Mouse (Mus musculus) embryonic facial prominence, embryonic 12.5 days (tissue): ENCODE data around the gene Smad6. TPM values are rescaled to one million over a fixed set of nuclear protein-coding genes. Genes with fewer than 3 reads are reported as not detected.
A peak's percentile ranks its signal among the peaks of the same experiment; 100 is the strongest.

ENCODE experiments used
- ATAC-seq: fragments of 200-750 bp; cut with Nextera tagmentation; 2 replicates; pipeline ENCODE4 v1.8.0; 2017; ENCODE audit not compliant: insufficient number of reproducible peaks, insufficient read depth, low FRiP score, low TSS enrichment
- H3K27ac ChIP-seq: fragments of 300-500 bp; sonication (generic); 2 replicates; pipeline ENCODE4 v1.5.1; 2016; ENCODE audit warnings: mild to moderate bottlenecking
- H3K27me3 ChIP-seq: fragments of 300-500 bp; sonication (generic); 2 replicates; pipeline ENCODE4 v1.6.1; 2016; ENCODE audit warnings: mild to moderate bottlenecking, moderate library complexity
- H3K36me3 ChIP-seq: fragments of 300-500 bp; sonication (generic); 2 replicates; pipeline ENCODE4 v1.6.1; 2016; ENCODE audit warnings: mild to moderate bottlenecking
- H3K4me1 ChIP-seq: fragments of 300-500 bp; sonication (generic); 2 replicates; pipeline ENCODE4 v1.6.1; 2016
- H3K4me2 ChIP-seq: fragments of 300-500 bp; sonication (generic); replicated peaks from 2 replicates; pipeline ENCODE4 v1.6.1; 2016; ENCODE audit warnings: mild to moderate bottlenecking, moderate library complexity
- H3K4me3 ChIP-seq: fragments of 300-500 bp; sonication (generic); 2 replicates; pipeline ENCODE4 v1.5.1; 2016; ENCODE audit warnings: mild to moderate bottlenecking
- H3K9ac ChIP-seq: fragments of 300-500 bp; sonication (generic); 2 replicates; pipeline ENCODE4 v1.6.1; 2016; ENCODE audit warnings: mild to moderate bottlenecking, moderate library complexity
- H3K9me3 ChIP-seq: fragments of 300-500 bp; sonication (generic); 2 replicates; pipeline ENCODE4 v1.6.1; 2016; ENCODE audit warnings: mild to moderate bottlenecking, moderate library complexity
- WGBS: fragments of 180-500 bp; shearing (Covaris S2); methylation state at CpG from one replicate; pipeline ENCODE4 v1.1.7; 2016; 5-methylcytosine and 5-hydroxymethylcytosine counted together
- polyA plus RNA-seq: library from polyadenylated mRNA; unstranded; fragments of >200 nt; fragmentation: Nextera tagmentation; extraction: Ambion mirVana; gene quantifications from 2 replicates; pipeline ENCODE4 v1.2.1, GENCODE M21; 2016

Smad6 gene
- 25.4 and 26.0 TPM in 2 replicates for polyA plus RNA-seq

DNA sequence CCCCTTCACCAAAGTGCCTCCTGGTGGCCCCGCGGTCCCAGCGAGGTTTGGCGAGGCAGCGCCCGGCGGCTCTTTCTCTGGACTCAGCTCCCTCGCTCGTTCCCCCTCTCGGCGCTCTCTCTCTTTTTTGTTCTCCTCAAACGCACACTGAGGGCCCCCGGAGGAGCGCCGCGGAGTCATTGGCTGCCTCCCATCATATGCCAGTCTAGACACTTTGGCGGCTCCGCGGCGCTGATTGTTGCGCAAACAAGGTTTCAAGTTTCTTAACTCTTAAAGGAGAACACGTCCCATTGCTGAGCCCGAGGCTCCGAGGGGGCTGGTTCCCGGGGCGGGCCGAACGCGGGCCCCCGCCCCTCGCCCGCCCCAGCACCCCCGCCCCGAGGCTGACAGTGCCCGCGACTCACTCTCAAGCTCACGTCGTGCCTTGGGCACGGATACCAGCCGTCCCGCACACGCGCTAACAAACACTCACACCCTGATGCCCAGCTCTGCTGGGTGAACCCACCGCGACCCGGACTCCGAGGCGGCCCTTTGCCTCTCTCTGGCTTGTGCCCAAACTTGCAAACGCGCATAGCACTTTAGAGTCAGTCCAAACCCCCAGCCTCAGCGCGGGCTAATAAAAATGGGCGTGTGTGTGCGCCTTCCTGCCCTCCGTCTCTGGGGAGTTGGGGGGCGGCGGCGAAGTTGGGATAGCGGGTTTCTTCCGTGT lies at the start of gene Smad6:
Gene Smad6 (minus strand): TSS at position 207 of the 709 bp plus-strand sequence.
- Histone ChIP-seq H3K27ac (peak within 1 kb of the TSS; percentile 97), H3K4me1 (peaks cover 38% of the 10 kb centered on the region), H3K4me2 (peak within 1 kb of the TSS; percentile 96), H3K9ac (peak within 1 kb of the TSS; percentile 97), H3K36me3 (no peaks in the 10 kb centered on the region), H3K27me3 (no peaks in the 10 kb centered on the region), H3K9me3 (no peaks in the 10 kb centered on the region), H3K4me3 (peak within 1 kb of the TSS; percentile 88)
- peak; percentile 70 for ATAC-seq
- WGBS, result under 1% methylated on average over 60 of the region's 60 CpGs

DNA sequence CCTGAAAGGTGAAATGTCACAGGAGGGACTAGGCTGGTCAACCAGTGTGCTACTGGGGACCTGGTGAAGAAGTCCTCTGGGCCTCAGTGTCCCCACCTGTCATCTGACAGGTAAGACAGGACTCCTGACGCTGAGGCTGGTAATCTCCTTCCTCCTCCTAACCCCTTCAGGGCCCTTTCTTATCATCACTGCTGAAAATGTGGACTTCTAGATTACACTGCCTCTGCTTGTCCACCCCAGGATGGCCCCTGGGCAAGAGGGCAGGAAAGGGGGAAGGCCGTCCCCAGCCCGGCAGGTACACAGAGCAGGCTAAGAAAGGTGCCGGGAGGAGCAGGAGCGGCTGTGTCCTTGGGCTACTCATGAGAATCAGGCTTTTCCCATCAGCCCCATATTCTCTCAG lies 48.8 kb upstream of the Smad6 start:
- Histone ChIP-seq H3K9me3 (no peaks in the 10 kb centered on the region), H3K4me2 (no peak overlapping the region), H3K4me3 (no peak overlapping the region), H3K27me3 (no peaks in the 10 kb centered on the region), H3K9ac (no peak overlapping the region), H3K4me1 (peaks cover 16% of the 10 kb centered on the region), H3K36me3 (no peaks in the 10 kb centered on the region), H3K27ac (no peak overlapping the region)
- ATAC-seq, result no peak
- 86% methylated on average over 5 of the region's 5 CpGs for WGBS

DNA sequence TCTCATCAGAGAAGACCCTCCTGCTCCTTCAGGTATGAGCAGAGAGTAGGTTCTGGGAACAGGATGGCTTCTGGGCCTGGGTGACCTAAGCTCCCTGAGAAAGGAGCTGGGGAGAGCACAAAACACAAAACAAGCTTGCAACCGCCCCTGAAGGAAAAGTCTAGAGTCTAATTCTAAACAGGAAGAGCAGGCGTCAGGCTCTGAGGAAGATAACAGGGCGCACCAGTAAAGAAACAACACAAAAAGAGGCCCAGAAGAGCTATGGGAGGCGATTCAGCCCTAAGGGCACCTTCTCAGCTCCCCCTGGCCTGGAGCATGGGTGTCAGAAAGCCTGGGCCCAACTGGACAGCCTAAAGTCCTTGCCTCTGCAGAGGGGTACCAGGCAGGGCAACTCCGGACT lies 47.3 kb upstream of the Smad6 start:
- no peaks in the 10 kb centered on the region for H3K9me3 ChIP-seq
- no peak overlapping the region for H3K4me2 ChIP-seq
- WGBS, result 72% methylated on average over 5 of the region's 5 CpGs
- no peak overlapping the region for H3K4me3 ChIP-seq
- H3K27ac ChIP-seq, result no peak overlapping the region
- ATAC-seq, result no peak
- H3K36me3 ChIP-seq, result no peaks in the 10 kb centered on the region
- peaks cover 11% of the 10 kb centered on the region for H3K4me1 ChIP-seq
- H3K9ac ChIP-seq, result no peak overlapping the region
- H3K27me3 ChIP-seq, result no peaks in the 10 kb centered on the region

DNA sequence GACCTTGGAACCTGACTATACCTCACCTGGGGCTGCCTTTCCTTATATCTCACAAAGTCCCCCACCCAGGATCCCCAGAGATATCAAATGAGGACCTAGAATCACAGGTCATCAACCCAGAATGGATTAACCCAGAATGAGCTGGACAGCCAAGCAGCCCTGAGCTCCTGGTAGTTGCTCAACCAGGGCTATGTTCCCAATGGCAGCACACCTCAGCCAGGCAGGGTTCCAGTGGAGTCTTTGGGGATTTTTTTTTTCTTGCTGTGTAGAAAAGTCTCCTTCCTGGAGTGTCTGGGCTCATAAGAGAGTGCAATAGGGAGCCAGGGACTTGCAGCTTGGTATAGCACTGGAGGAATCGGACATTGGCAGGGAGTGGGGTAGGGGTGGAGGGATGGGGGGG lies 46.7 kb upstream of the Smad6 start:
- Histone ChIP-seq H3K4me2 (no peak overlapping the region), H3K4me3 (no peak overlapping the region), H3K27ac (no peak overlapping the region), H3K9me3 (no peaks in the 10 kb centered on the region), H3K36me3 (no peaks in the 10 kb centered on the region), H3K9ac (no peak overlapping the region), H3K4me1 (peaks cover 11% of the 10 kb centered on the region), H3K27me3 (no peaks in the 10 kb centered on the region)
- WGBS, result 100% methylated on average over 1 of the region's 1 CpGs
- ATAC-seq, result no peak

DNA sequence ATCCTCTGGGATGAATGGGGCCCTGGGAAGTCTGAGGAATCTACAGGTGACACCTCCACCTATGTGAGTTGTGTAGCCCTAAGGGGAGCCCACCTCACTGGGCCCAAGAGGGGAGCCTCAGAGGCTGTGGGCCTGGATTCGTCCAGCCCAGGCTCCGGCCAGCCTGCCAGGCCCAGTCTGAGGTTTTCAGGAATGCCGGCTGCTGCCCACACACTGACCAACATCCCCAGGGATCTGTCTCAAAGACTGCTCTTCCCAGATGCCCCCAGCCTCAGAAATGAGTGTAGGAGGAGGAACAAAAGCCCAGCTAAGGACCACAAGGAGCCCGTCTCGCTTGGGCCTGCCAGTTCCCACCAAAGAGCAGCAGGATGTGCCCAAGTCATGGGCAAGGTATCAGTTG lies 45.9 kb upstream of the Smad6 start:
- H3K27ac ChIP-seq, result no peak overlapping the region

DNA sequence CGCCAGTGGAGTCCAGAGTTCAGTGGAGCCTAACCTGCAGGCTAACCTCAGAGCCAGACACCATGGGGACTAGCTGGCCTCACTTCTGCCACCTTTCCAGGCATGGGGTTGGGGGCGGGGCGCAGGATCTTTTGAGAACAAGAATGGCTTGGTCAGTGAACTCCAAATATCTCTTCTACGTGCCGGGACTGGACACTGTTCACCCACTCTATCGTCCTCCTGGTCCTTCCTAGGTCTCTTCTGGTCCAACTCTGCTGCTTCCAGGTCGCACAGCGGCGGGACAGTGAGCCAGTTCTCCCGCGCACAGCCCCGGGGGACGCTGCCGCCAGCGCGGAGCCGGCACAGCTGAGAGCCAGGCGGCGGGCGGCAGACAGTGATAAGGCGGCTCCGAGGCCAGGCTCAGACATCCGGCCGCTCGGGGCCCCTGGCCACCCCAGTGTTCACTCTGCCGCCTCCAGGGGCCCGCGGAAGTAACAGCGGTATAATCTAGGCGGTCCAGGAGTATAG lies 38.2 kb upstream of the Smad6 start:
- Histone ChIP-seq H3K27ac (no peak overlapping the region), H3K27me3 (no peaks in the 10 kb centered on the region), H3K4me2 (peak overlapping the region; percentile 43), H3K4me3 (no peak overlapping the region), H3K9me3 (no peaks in the 10 kb centered on the region), H3K4me1 (peaks cover 32% of the 10 kb centered on the region), H3K9ac (peak overlapping the region; percentile 25; the same call in 1 of the 2 replicates), H3K36me3 (no peaks in the 10 kb centered on the region)
- no peak for ATAC-seq
- 4% methylated on average over 30 of the region's 30 CpGs for WGBS

More for the DNA sequence above, 45.9 kb upstream of the Smad6 start:
- Histone ChIP-seq H3K36me3 (no peaks in the 10 kb centered on the region), H3K4me1 (peaks cover 11% of the 10 kb centered on the region), H3K4me3 (no peak overlapping the region), H3K9me3 (no peaks in the 10 kb centered on the region), H3K9ac (no peak overlapping the region), H3K4me2 (no peak overlapping the region), H3K27me3 (no peaks in the 10 kb centered on the region)
- ATAC-seq, result no peak
- 78% methylated on average over 5 of the region's 5 CpGs for WGBS

DNA sequence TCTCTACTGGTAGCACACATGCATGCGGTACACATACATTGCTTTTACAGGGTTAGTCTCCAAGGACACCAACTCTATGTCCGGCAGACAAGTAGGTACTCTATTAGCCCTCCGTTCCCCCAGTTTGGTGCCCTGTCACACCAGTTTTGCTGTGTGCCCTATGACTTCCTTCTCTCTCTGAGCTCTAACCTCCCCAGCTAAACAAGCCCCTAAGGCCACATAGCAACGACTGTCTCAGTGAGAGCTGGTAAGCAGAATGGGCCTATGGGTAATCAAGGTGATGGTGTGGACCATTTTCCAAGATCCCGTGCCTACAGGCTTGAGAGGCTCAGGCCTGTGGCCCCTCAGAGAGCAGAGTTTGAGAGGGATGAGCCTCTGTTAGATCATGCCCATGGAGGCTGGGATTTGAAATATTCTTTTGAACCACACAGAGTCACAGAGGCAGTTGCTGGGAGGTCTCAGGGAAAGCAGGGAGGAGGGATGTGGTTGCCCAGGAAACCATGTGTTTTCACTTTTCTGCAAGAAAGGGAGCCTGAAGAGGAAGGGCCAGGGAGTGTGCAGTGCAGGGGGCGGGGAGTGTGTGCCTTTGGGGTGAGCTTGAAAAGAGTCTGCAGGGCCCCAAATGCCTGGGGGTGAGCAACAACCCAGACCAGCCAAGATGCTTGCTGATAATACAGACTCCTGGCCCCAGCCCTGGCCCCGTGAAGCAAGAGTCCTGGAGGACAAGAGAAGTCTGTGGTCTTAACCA lies 36.2 kb upstream of the Smad6 start:
- Histone ChIP-seq H3K4me3 (no peak overlapping the region), H3K9me3 (no peaks in the 10 kb centered on the region), H3K27ac (peak overlapping the region; percentile 89), H3K36me3 (no peaks in the 10 kb centered on the region), H3K4me1 (peaks cover 32% of the 10 kb centered on the region), H3K27me3 (no peaks in the 10 kb centered on the region), H3K9ac (no peak overlapping the region), H3K4me2 (peak overlapping the region; percentile 36; the same call in 1 of the 2 replicates)
- WGBS, result 26% methylated on average over 7 of the region's 7 CpGs
- peak; percentile 68 for ATAC-seq

DNA sequence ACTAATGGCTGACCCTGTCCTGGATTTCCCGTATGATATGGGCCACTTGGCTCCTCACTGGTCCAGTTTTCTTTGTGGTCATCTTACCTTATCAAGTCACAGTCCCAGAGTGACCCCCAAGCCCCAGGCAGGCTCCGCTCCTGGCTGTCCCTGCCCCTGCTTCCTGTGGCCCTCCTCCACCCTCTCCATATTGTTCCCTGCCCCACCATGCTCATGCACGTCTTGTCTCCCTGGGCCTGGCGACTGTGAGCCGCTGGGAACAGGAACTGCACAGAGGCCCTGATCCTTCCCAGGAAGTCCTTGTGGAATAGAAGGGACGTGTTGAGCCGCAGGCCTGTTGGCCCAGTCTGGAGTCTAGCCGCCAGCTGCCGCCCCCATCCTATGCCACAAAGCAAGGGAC lies 33.3 kb upstream of the Smad6 start:
- no peak overlapping the region for H3K4me2 ChIP-seq
- H3K36me3 ChIP-seq, result no peaks in the 10 kb centered on the region
- no peak overlapping the region for H3K27ac ChIP-seq
- WGBS, result 52% methylated on average over 9 of the region's 9 CpGs
- H3K4me3 ChIP-seq, result no peak overlapping the region
- H3K27me3 ChIP-seq, result no peaks in the 10 kb centered on the region
- H3K4me1 ChIP-seq, result peaks cover 32% of the 10 kb centered on the region
- no peak for ATAC-seq
- no peak overlapping the region for H3K9ac ChIP-seq
- no peaks in the 10 kb centered on the region for H3K9me3 ChIP-seq

DNA sequence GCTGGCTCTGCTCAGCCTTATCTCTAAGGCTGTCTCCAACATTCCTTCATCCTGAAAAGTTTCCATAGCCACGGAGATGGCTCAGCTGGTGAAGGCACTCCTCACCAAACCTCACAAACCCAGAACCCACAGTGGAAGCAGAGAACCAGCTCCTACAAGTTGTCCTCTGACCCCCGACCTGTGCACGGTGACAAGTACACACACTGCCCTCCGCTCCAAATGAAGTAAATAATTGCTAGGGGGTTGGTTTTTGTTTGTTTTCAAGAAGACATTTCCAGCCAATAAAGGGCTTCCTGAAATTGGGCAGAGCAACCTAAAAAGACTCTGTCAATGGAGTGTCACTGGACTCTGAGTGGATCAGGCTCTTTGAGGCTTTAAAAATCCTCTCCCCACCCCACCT lies 31.9 kb upstream of the Smad6 start:
- Histone ChIP-seq H3K4me1 (peaks cover 23% of the 10 kb centered on the region), H3K9ac (no peak overlapping the region), H3K4me3 (no peak overlapping the region), H3K9me3 (no peaks in the 10 kb centered on the region), H3K27me3 (no peaks in the 10 kb centered on the region), H3K27ac (no peak overlapping the region), H3K4me2 (no peak overlapping the region), H3K36me3 (no peaks in the 10 kb centered on the region)
- ATAC-seq, result no peak
- WGBS, result 47% methylated on average over 4 of the region's 4 CpGs

DNA sequence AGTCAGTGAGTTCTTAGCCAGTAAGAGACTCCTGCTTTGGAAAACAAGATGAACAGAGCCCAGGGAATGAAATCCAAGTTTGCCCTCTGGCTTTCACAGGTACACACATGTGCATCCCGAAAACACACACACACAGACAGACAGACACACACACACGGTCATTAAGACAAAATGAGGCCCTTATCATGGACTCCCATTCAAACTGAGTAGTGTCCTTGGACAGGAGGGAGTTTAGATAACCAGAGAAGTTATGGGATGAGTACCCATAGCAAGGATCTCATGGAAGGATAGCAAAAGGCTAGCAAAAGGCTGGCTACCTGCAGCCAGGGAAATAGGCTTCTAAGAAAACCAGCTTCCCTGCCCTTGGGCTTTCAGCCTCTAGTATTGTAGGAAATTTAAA lies 29.4 kb upstream of the Smad6 start:
- 79% methylated on average over 2 of the region's 2 CpGs for WGBS
- H3K27ac ChIP-seq, result no peak overlapping the region
- no peaks in the 10 kb centered on the region for H3K36me3 ChIP-seq
- no peak overlapping the region for H3K9ac ChIP-seq
- H3K4me2 ChIP-seq, result no peak overlapping the region
- ATAC-seq, result no peak
- no peaks in the 10 kb centered on the region for H3K27me3 ChIP-seq
- no peaks in the 10 kb centered on the region for H3K9me3 ChIP-seq
- peaks cover 8% of the 10 kb centered on the region for H3K4me1 ChIP-seq
- no peak overlapping the region for H3K4me3 ChIP-seq

DNA sequence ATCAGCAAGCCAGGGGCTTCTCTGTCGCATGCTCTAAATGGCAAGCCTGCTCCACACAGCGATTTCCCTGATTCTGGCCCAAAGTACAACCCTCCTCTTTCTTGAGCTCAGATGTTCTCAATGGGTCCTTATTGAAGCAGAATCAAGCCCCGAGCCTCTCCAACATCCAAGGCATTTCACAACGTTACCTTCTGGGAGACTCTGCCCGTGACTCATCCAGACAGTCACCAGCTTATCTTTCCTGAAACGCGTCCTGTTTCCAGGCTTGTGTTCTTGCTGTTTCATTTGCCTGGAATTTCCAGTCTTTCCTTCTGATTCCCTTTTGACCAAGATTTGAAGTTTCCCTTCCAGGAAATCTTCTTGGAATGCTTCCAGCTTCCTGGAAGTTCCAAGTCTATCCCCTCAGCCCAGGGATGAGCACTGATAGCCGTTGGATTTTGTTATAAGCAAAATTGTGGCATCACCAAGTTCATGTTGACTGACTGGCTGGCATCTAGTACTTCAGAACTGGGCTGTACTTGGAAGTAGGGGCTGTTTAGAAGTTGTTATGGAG lies 28.7 kb upstream of the Smad6 start:
- WGBS, result 36% methylated on average over 8 of the region's 8 CpGs
- ATAC-seq, result no peak
- H3K4me3 ChIP-seq, result peak overlapping the region; percentile 34
- no peaks in the 10 kb centered on the region for H3K27me3 ChIP-seq
- no peaks in the 10 kb centered on the region for H3K36me3 ChIP-seq
- H3K4me1 ChIP-seq, result peaks cover 8% of the 10 kb centered on the region
- peak overlapping the region; percentile 36; the same call in 1 of the 2 replicates for H3K27ac ChIP-seq
- peak overlapping the region; percentile 55 for H3K4me2 ChIP-seq
- no peak overlapping the region for H3K9ac ChIP-seq
- no peaks in the 10 kb centered on the region for H3K9me3 ChIP-seq
